Mouse (Mus musculus) heart, postnatal 10 days (tissue): ENCODE measurements around the gene Eif4e2. TPM values are rescaled to one million over a fixed set of nuclear protein-coding genes. Genes with fewer than 3 reads are reported as not detected.

ENCODE experiments used
- DNase-seq, 2 experiments: peaks; one replicate each; pipeline ENCODE4 v3.0.0; 2021
- intact Hi-C: fragments of 180-260 bp; cut with DNase I; formaldehyde crosslinking; loops from one replicate; pipeline ENCODE4 v1.15.1; 2025
- total RNA-seq, 2 experiments: library from RNA; stranded (reverse); gene quantifications; 2 replicates each; pipeline ENCODE4 v1.2.3; 2021

The Eif4e2 gene
- 10 to 100 TPM; 63.7 to 66.8 TPM for total RNA-seq

DNA sequence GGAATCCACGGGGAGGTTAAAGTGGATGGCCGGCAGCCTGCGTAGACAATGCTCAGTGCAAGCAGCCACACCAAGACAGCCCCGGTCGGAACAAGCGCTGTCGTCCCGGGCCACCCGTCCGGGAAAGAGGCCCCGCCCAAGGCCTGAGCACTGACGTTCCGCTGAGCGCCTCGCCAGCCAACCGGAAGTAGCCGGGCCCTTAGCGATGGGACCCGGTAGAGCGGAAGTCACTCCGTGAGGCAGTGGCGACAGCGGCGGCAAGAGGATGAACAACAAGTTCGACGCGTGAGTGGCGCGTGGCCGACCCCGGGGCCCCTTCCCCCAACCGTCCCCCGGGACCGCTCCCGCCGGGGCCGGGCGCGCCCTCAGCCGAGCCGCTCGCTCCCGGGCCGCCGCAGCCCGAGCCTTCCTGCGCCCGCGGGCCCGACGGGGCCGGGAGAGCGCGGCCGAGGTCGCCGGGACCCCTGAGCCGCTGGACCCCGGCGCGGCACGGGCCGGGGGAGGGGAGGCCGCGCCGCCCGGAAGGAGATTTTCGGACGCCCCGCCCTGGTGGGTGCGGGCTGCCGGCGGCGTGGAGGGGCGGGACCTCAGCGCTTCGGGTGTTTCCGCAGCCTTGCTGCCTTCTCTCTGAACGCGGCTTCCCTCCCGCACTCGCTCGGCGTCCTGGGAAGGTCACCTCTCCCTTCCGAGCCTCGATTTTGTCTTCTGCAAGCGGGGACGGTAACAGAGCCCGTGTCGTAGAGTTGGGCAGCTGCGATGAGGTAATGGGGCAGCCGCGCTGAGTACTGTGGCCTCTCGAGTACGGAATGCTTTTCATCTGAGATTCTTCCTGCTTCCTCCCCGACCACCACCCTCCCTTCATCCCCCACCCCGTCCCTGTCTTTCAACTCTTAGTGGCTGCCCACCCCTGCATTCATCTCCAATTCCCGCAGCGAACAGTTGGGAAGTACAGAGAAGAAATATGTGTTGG lies at the start of gene Eif4e2:
Gene Eif4e2, plus strand, starts transcription at position 180 of the 970 bp plus-strand sequence.
- intact Hi-C loops: loop anchor here (10.0 kb wide), 1 partner anchor 541 kb away; the partner anchor contains the start of gene Atg16l1
- peak; percentile 97 for DNase-seq

- DNase-seq: no peak
- intact Hi-C loops: no loop called here
Measured at GRCm38 (mm10) chr1:87164164-87164795, 49.4 kb upstream of the Eif4e2 start.

- intact Hi-C loops: no loop called here
- DNase-seq: no peak
Measured at GRCm38 (mm10) chr1:87164796-87165184, 48.9 kb upstream of the Eif4e2 start.

- DNase-seq: no peak
- intact Hi-C loops: no loop called here
Measured at GRCm38 (mm10) chr1:87170458-87170857, 43.3 kb upstream of the Eif4e2 start.

DNA sequence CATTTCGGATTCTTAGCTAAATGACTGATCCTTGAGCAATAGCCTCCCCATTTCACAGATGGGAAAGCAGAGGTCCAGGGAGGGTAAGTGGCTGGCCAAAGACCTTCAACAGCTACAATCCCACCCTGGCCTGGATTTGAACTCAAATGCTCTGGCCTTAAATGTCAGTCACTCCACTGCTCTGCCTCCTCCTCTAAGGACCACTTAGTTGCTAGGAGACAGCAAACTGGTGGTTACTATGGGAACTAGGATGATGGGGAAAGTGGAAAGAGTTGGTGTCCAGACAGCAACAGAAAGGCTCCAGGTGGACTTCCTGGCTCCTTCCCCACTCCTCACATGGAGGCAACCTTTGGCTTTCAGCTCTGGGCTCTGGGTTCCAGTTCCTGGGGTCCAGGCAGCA lies 42.4 kb upstream of the Eif4e2 start:
- intact Hi-C loops: no loop called here
- no peak for DNase-seq

GRCm38 (mm10) chr1:87172316-87172715 lies 41.4 kb upstream of the Eif4e2 start:
- DNase-seq: no peak
- intact Hi-C loops: no loop called here

- intact Hi-C loops: no loop called here
- DNase-seq: peak; percentile 68 to 79
Measured at GRCm38 (mm10) chr1:87174006-87174955, 39.4 kb upstream of the Eif4e2 start.

- peak; percentile 65 to 75 for DNase-seq
- intact Hi-C loops: no loop called here
Measured at GRCm38 (mm10) chr1:87175852-87176292, 37.8 kb upstream of the Eif4e2 start.

DNA sequence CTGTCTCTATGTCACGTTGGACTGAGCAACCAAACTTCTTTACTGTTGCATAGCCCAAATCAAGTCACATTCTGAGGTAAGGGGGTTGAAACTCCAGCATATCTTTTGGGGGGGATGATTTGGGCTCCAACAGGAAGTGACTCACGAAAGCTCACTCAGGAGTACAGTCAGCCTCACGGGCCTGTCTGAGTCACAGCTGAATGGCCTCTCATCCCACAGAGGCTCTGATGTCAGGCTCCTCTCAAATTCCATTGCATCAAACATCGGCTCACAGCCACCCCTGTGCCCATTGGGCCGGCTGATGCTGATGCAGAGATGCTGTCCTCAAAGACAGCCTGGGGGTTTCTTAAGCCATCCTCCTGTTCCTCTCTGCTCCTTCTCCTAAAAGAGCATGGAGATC lies 32.8 kb upstream of the Eif4e2 start:
- no peak for DNase-seq
- intact Hi-C loops: no loop called here

DNA sequence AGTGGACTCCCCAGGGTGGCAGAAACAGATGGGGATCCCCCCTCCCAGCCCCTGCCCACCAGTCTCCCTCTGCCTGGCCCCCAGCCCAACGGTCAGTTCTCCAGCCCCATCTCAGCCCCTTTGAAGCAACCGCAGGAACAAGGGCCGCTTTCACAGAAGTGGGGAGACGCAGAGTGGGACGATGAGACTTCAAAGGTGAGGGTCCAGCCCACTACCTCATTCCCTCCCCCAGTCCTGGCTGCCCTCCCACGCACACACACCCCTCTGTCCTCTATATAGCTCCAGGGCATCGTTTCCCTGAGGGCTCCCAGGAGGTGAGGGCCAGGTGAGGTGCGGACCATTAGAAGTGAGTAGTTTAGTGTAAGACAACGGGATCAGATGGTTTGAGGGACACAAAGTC lies 30.7 kb upstream of the Eif4e2 start, which contains the start of gene Prss56:
Gene Prss56, plus strand, starts transcription at position 301 of the 400 bp plus-strand sequence.
- no peak for DNase-seq
- intact Hi-C loops: no loop called here

DNA sequence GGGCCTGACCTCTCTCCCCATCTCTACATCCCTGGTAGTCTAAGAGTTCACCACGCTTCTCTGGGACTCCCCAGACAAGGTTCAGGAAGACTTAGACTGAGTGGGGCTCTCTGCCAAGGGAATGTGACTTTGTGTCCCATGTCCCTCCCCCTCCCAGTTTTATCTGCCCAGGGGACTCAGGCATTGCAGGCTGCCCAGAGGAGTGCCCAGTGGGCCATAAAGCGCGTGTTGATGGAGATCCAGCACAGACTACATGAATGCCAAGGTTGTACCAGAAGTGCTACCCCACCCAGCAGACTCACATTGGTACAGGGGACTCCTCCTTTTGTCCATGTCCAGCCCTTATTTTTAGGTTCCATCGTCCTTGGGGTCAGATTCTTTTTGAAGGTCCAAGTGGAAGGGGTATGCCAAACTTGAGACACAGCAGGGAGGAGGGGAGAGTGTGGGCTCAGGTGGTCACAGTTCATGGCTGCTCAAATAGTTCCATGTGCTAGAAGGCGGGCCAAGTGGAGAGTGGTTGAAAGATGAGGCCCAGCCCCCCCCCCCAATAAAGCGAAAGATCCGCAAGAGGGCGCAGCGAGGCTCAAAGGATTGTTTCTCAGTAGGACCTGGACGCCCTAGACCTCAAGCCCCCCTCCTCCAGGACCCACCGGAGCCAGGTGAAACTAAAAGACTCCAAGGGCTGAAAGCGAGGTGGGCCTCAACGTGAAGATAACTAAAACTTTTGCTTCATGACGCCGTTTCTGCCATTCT lies 29.5 kb upstream of the Eif4e2 start:
- DNase-seq: no peak
- intact Hi-C loops: no loop called here

DNA sequence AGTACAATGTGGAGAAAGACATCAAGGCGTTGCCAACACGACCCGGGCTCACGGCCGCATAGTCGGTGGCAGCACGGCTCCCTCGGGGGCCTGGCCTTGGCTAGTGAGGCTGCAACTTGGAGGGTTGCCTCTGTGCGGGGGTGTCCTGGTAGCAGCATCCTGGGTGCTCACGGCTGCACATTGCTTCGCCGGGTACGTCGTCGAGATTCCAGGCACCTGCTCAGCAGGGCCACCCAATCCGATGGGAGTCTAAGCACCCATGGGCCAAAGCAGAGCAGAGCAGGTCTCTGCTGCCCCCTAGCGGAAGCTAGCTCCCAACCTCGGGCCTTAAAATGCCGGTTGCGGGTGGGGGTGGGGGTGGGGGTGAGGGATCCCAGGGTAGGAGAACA lies 29.0 kb upstream of the Eif4e2 start:
- peak; percentile 66 to 82 for DNase-seq

DNA sequence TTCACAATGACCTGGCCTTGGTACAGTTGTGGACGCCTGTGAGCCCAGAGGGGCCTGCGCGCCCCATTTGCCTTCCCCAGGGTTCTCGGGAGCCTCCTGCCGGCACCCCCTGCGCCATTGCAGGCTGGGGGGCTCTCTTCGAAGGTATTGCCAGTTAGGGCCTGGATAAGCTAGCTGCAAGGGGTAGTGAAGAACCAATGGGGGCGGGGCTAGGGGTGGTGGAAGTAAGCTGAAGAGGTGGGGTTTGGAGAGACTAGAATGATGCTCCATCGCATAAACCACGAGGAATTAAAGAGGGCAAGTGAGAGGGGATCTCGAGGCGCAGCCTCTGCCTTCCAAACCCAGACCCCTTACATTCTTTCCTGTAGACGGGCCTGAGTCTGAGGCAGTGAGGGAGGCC lies 28.2 kb upstream of the Eif4e2 start:
- intact Hi-C loops: loop anchor here (5.0 kb wide), 1 partner anchor 518 kb away; no protein-coding TSS in a partner anchor
- DNase-seq: no peak

More for the DNA sequence above, 29.0 kb upstream of the Eif4e2 start:
- intact Hi-C loops: loop anchor here (5.0 kb wide), 1 partner anchor 517 kb away; no protein-coding TSS in a partner anchor

DNA sequence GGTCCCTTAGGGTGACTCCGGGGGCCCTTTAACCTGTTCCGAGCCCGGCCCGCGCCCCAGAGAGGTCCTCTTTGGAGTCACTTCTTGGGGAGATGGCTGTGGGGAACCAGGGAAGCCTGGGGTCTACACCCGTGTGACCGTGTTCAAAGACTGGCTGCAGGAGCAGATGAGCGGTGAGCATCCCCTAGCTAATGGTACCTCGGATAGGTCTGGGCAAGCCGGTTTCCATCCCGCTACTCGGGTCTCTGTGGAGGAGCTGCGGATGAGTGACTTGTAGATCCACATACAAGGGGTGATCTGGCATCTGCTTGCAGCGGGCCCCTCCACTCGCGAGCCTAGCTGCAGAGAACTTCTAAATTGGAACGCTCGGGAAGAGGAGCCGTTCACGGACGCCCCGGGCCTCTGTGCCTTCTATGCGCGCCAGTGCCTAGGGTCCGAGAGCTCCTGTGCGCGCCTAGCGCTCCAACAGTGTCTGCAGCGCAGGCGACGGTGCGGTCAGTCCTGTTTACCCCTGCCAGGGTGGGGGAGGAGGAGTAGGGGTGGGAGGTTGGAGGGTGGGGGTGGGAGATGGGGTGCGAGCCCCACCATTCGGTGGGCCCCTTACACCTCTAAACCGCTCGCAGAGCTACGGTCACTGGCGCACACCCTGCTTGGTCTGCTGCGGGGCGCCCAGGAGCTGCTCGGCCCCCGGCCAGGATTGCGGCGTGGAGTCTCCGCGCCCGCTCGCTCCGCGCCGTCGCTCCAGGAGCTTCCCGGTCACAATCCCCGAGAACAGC lies 27.3 kb upstream of the Eif4e2 start:
- peak in 1 of 2 experiments; percentile 15 for DNase-seq
- intact Hi-C loops: loop anchor here (1.0 to 5.0 kb wide), 3 partner anchors 88 to 572 kb away; no protein-coding TSS in a partner anchor

GRCm38 (mm10) chr1:87187037-87187355 lies 26.7 kb upstream of the Eif4e2 start:
- intact Hi-C loops: loop anchor here (1.0 to 5.0 kb wide), 3 partner anchors 89 to 572 kb away; no protein-coding TSS in a partner anchor
- peak; percentile 68 to 84 for DNase-seq

DNA sequence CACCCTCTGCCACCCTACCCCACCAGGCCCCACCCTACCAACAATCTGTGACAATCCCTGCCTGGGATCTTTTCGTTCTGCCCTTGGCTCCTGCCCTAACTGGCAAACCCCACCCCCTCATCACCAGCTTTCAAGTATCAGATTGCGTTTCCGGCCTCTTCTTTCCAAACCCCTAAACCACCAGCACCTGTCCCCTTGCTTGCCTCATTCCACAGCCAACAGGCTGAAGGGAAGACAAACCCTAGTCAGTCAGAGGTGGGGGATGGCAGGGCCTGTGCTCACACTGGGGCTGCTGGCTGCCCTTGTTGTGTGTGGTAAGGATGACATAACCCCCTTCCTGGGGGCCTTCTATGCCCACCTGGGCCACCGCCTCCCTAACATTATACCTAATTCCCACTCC lies 23.3 kb upstream of the Eif4e2 start, which contains the start of gene Chrnd:
Gene Chrnd, plus strand, starts transcription at position 179 of the 400 bp plus-strand sequence.
- no peak for DNase-seq
- intact Hi-C loops: no loop called here

DNA sequence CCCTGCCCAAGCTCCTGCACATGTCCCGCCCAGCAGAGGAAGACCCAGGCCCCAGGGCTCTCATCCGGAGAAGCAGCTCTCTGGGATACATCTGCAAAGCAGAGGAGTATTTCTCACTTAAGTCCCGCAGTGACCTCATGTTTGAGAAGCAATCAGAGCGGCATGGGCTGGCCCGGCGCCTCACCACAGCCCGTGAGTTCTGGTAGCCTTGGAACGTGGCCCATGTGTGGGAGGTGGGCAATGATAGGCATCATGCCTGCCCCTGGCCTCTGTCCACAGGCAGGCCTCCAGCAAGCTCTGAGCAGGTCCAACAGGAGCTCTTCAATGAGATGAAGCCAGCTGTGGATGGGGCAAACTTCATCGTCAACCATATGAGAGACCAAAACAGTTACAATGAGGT lies 16.4 kb upstream of the Eif4e2 start:
- peak in 1 of 2 experiments; percentile 39 for DNase-seq
- intact Hi-C loops: no loop called here
